Mouse (Mus musculus) limb, embryonic 11.5 days (tissue): ENCODE measurements around the gene Sept4. TPM values are rescaled to one million over a fixed set of nuclear protein-coding genes. Genes with fewer than 3 reads are reported as not detected.

Source experiments
- ATAC-seq: fragments of 200-750 bp; cut with Nextera tagmentation; 2 replicates; pipeline ENCODE4 v1.8.0; 2017; ENCODE audit warnings: low read depth; ENCODE audit not compliant: insufficient number of reproducible peaks, low FRiP score, low TSS enrichment
- DNase-seq: peaks from one replicate; pipeline ENCODE4 v3.0.0-alpha.2; 2015; ENCODE audit warnings: low spot score
- H3K27ac ChIP-seq: fragments of 300-500 bp; sonication (generic); replicated peaks from 2 replicates; pipeline ENCODE4 v1.5.1; 2014; ENCODE audit warnings: low read depth, mild to moderate bottlenecking, low read length
- H3K27me3 ChIP-seq: fragments of 300-500 bp; sonication (generic); 2 replicates; pipeline ENCODE4 v1.6.1; 2014; ENCODE audit warnings: mild to moderate bottlenecking, low read length, mixed read lengths; ENCODE audit not compliant: control insufficient read depth, insufficient read depth
- H3K36me3 ChIP-seq: fragments of 300-500 bp; sonication (generic); 2 replicates; pipeline ENCODE4 v1.6.1; 2014; ENCODE audit warnings: mild to moderate bottlenecking, low read length, moderate library complexity, mixed read lengths; ENCODE audit not compliant: control insufficient read depth, insufficient read depth
- H3K4me1 ChIP-seq: fragments of 300-500 bp; sonication (generic); 2 replicates; pipeline ENCODE4 v1.6.1; 2014; ENCODE audit warnings: low read length, mixed read lengths; ENCODE audit not compliant: control insufficient read depth, insufficient read depth
- H3K4me2 ChIP-seq: fragments of 300-500 bp; sonication (generic); 2 replicates; pipeline ENCODE4 v1.6.1; 2014; ENCODE audit warnings: low read depth, mild to moderate bottlenecking, moderate library complexity; ENCODE audit not compliant: severe bottlenecking
- H3K4me3 ChIP-seq: fragments of 300-500 bp; sonication (generic); 2 replicates; pipeline ENCODE4 v1.5.1; 2014; ENCODE audit warnings: low read depth, low read length
- H3K9ac ChIP-seq: fragments of 300-500 bp; sonication (generic); 2 replicates; pipeline ENCODE4 v1.6.1; 2014; ENCODE audit warnings: mild to moderate bottlenecking, low read length
- H3K9me3 ChIP-seq: fragments of 300-500 bp; sonication (generic); 2 replicates; pipeline ENCODE4 v1.6.1; 2016; ENCODE audit warnings: low read length; ENCODE audit not compliant: control insufficient read depth
- WGBS: fragments of 180-500 bp; shearing (Covaris S2); extraction: QIAGEN DNeasy Blood & Tissue Kit; methylation state at CpG from one replicate; pipeline ENCODE4 v1.1.7; 2014; 5-methylcytosine and 5-hydroxymethylcytosine counted together
- polyA plus RNA-seq: library from polyadenylated mRNA; unstranded; fragments of >200 nt; fragmentation: Nextera tagmentation; extraction: Ambion mirVana; gene quantifications from 2 replicates; pipeline ENCODE4 v1.2.1, GENCODE M21; 2014

The Sept4 gene
- polyA plus RNA-seq, 1 experiment from 2014 or later: 5.3 TPM

GRCm38 (mm10) chr11:87574520-87575180 lies 5.9 kb downstream of the Sept4 start:
- Histone ChIP-seq H3K9ac (no peak overlapping the region), H3K4me3 (no peak overlapping the region), H3K36me3 (no peaks in the 10 kb centered on the region), H3K4me1 (peaks cover 12% of the 10 kb centered on the region; the same call in 1 of the 2 replicates), H3K4me2 (no peak overlapping the region), H3K9me3 (no peaks in the 10 kb centered on the region), H3K27ac (no peak overlapping the region), H3K27me3 (no peaks in the 10 kb centered on the region)
- DNase-seq (no peak), ATAC-seq (no peak)
- WGBS: 76% methylated on average over 21 of the region's 21 CpGs

- Histone ChIP-seq H3K4me3 (peak overlapping the region; percentile 57), H3K4me1 (peaks cover 12% of the 10 kb centered on the region; the same call in 1 of the 2 replicates), H3K27ac (no peak overlapping the region), H3K36me3 (no peaks in the 10 kb centered on the region), H3K27me3 (no peaks in the 10 kb centered on the region), H3K4me2 (peak overlapping the region; percentile 97), H3K9me3 (no peaks in the 10 kb centered on the region), H3K9ac (no peak overlapping the region)
- ATAC-seq (no peak), DNase-seq (no peak)
- WGBS: 18% methylated on average over 6 of the region's 6 CpGs
These were observed 9.0 kb downstream of the Sept4 start for GRCm38 (mm10) chr11:87577601-87578248.

GRCm38 (mm10) chr11:87578249-87578962 lies 9.7 kb downstream of the Sept4 start:
- ATAC-seq: peak; percentile 66

GRCm38 (mm10) chr11:87578963-87579601 lies 10.4 kb downstream of the Sept4 start:
- 21% methylated on average over 10 of the region's 10 CpGs for WGBS
- Histone ChIP-seq H3K4me1 (peaks cover 12% of the 10 kb centered on the region; the same call in 1 of the 2 replicates), H3K4me2 (peak overlapping the region; percentile 97), H3K27ac (no peak overlapping the region), H3K9ac (0 out of 2 replicates have a peak overlapping the region, but pooled peaks have one; percentile 63), H3K9me3 (no peaks in the 10 kb centered on the region), H3K27me3 (no peaks in the 10 kb centered on the region), H3K36me3 (no peaks in the 10 kb centered on the region), H3K4me3 (peak overlapping the region; percentile 57)
- ATAC-seq (peak; percentile 29; the same call in 1 of the 2 replicates), DNase-seq (no peak)

More at GRCm38 (mm10) chr11:87578249-87578962, 9.7 kb downstream of the Sept4 start:
- peak overlapping the region; percentile 97 for H3K4me2 ChIP-seq
- peak overlapping the region; percentile 63 for H3K9ac ChIP-seq
- peak overlapping the region; percentile 57 for H3K4me3 ChIP-seq
- under 1% methylated on average over 40 of the region's 40 CpGs for WGBS
- no peaks in the 10 kb centered on the region for H3K36me3 ChIP-seq
- no peaks in the 10 kb centered on the region for H3K9me3 ChIP-seq
- no peaks in the 10 kb centered on the region for H3K27me3 ChIP-seq
- peaks cover 12% of the 10 kb centered on the region; the same call in 1 of the 2 replicates for H3K4me1 ChIP-seq
- H3K27ac ChIP-seq: no peak overlapping the region
- peak; percentile 77 for DNase-seq

- H3K27ac ChIP-seq: no peak overlapping the region
- 54% methylated on average over 1 of the region's 1 CpGs for WGBS
- no peak overlapping the region for H3K9ac ChIP-seq
- no peaks in the 10 kb centered on the region for H3K36me3 ChIP-seq
- DNase-seq: no peak
- H3K4me2 ChIP-seq: no peak overlapping the region
- peaks cover 12% of the 10 kb centered on the region; the same call in 1 of the 2 replicates for H3K4me1 ChIP-seq
- ATAC-seq: no peak
- H3K4me3 ChIP-seq: no peak overlapping the region
- H3K9me3 ChIP-seq: no peaks in the 10 kb centered on the region
- H3K27me3 ChIP-seq: no peaks in the 10 kb centered on the region
These were observed 11.0 kb downstream of the Sept4 start for GRCm38 (mm10) chr11:87579713-87580112.

- ATAC-seq (no peak), DNase-seq (no peak)
- Histone ChIP-seq H3K4me1 (peaks cover 12% of the 10 kb centered on the region; the same call in 1 of the 2 replicates), H3K9ac (no peak overlapping the region), H3K27me3 (no peaks in the 10 kb centered on the region), H3K4me3 (no peak overlapping the region), H3K9me3 (no peaks in the 10 kb centered on the region), H3K36me3 (no peaks in the 10 kb centered on the region), H3K27ac (no peak overlapping the region), H3K4me2 (no peak overlapping the region)
- WGBS: 56% methylated on average over 10 of the region's 10 CpGs
These were observed 11.9 kb downstream of the Sept4 start for GRCm38 (mm10) chr11:87580543-87581085.

- Histone ChIP-seq H3K9ac (no peak overlapping the region), H3K4me2 (no peak overlapping the region), H3K4me3 (no peak overlapping the region), H3K9me3 (no peaks in the 10 kb centered on the region), H3K4me1 (peaks cover 12% of the 10 kb centered on the region; the same call in 1 of the 2 replicates), H3K27ac (no peak overlapping the region), H3K36me3 (no peaks in the 10 kb centered on the region), H3K27me3 (no peaks in the 10 kb centered on the region)
- ATAC-seq (no peak), DNase-seq (no peak)
- 88% methylated on average over 12 of the region's 12 CpGs for WGBS
These were observed 12.6 kb downstream of the Sept4 start for GRCm38 (mm10) chr11:87581161-87581865.
